Mouse (Mus musculus) MEL (cell line): ENCODE data around the gene Rasgef1b.

Source experiments
- CTCF ChIP-seq, 3 experiments: IDR thresholded peaks in 2 of 3; conservative IDR thresholded peaks in 1 of 3; 2 replicates each; pipeline ENCODE4 v1.5.1; 2011 to 2012; ENCODE audit warnings: low read length in 3 of 3, low read depth in 2 of 3, mild to moderate bottlenecking in 2 of 3, improper control_type of control experiment in 1 of 3, inconsistent platforms in 1 of 3, mixed read lengths in 1 of 3, moderate library complexity in 1 of 3; ENCODE audit not compliant: control insufficient read depth in 1 of 3, insufficient read depth in 1 of 3, poor library complexity in 1 of 3, severe bottlenecking in 1 of 3
- E2F4 ChIP-seq: IDR thresholded peaks from 2 replicates; pipeline ENCODE4 v1.6.1; 2011; ENCODE audit warnings: low read depth, low read length, improper control_type of control experiment, borderline replicate concordance
- EP300 ChIP-seq, 2 experiments: IDR thresholded peaks; 2 replicates each; pipeline ENCODE4 v1.6.1; 2011; ENCODE audit warnings: improper control_type of control experiment in 2 of 2, low read length in 2 of 2, low read depth in 1 of 2, mild to moderate bottlenecking in 1 of 2
- ETS1 ChIP-seq: IDR thresholded peaks from 2 replicates; pipeline ENCODE4 v1.6.1; 2012; ENCODE audit warnings: low read depth, mild to moderate bottlenecking, inconsistent platforms, low read length, improper control_type of control experiment, moderate library complexity
- MAX ChIP-seq: IDR thresholded peaks from 2 replicates; pipeline ENCODE4 v1.6.1; 2011; ENCODE audit warnings: low read length, improper control_type of control experiment
- POLR2A ChIP-seq, 2 experiments: IDR thresholded peaks; 2 replicates each; pipeline ENCODE4 v1.6.1; 2011 to 2012; ENCODE audit warnings: low read length in 2 of 2, mild to moderate bottlenecking in 2 of 2, control low read depth in 1 of 2, improper control_type of control experiment in 1 of 2, low read depth in 1 of 2, moderate library complexity in 1 of 2; ENCODE audit not compliant: control insufficient read depth in 1 of 2, insufficient read depth in 1 of 2, poor library complexity in 1 of 2
- POLR2AphosphoS2 ChIP-seq: IDR thresholded peaks from 2 replicates; pipeline ENCODE4 v1.6.1; 2011; ENCODE audit warnings: low read length, improper control_type of control experiment
- POLR2AphosphoS5 ChIP-seq: IDR thresholded peaks from 2 replicates; pipeline ENCODE4 v1.6.1; 2012; ENCODE audit warnings: low read depth, borderline replicate concordance, mild to moderate bottlenecking, inconsistent platforms, low read length, moderate library complexity, mixed read lengths
- USF1 ChIP-seq: IDR thresholded peaks from 2 replicates; pipeline ENCODE4 v1.6.1; 2014; ENCODE audit warnings: low read depth, mild to moderate bottlenecking, inconsistent platforms, low read length, improper control_type of control experiment, moderate library complexity
- ZMIZ1 ChIP-seq: IDR thresholded peaks from 2 replicates; pipeline ENCODE4 v1.6.1; 2012; ENCODE audit warnings: low read depth, mild to moderate bottlenecking, inconsistent platforms, low read length, improper control_type of control experiment, moderate library complexity

DNA sequence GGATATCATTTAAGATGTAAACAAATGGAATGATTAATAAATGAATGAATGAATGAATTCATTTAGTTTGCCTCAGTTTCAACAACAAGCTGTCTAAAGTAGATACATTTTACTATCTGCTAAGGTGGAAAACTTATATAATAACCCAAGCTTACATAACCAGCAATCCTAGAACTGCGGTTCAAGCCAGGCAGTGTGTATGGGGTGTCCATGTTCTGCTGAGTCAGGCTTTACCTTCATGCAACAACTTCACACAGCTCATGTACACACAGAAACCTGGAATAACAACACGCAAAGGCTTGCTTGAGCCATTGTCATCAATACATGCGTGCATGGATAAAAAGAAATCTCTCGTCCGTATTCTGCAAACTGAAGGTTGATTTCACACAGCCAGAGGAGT is 140.9 kb downstream of the Rasgef1b start:
- TF ChIP-seq CTCF (IDR thresholded peaks at IDR 0.05 in 2 of 3, conservative IDR thresholded peaks at IDR 0.05 in 1 of 3; ENCODE audit: control insufficient read depth in 1 of 3, insufficient read depth in 1 of 3, low read depth in 2 of 3, low read length in 3 of 3, poor library complexity in 1 of 3, severe bottlenecking in 1 of 3) (no peak), POLR2AphosphoS2 (no peak), POLR2A (IDR thresholded peaks at IDR 0.05; ENCODE audit: control insufficient read depth in 1 of 2, insufficient read depth in 1 of 2, low read depth in 1 of 2, low read length in 2 of 2, poor library complexity in 1 of 2) (no peak), EP300 (IDR thresholded peaks at IDR 0.05; ENCODE audit: low read depth in 1 of 2, low read length in 2 of 2) (no peak), MAX (no peak), ETS1 (no peak), E2F4 (no peak), USF1 (no peak), ZMIZ1 (no peak), POLR2AphosphoS5 (no peak)
